Mouse (Mus musculus): ENCODE measurements around the gene Nrxn3. TPM values are rescaled to one million over a fixed set of nuclear protein-coding genes. Genes with fewer than 3 reads are reported as not detected.

The Nrxn3 gene
- polyA plus RNA-seq, 1 experiment from 2014 or later, result 2.2 TPM

DNA sequence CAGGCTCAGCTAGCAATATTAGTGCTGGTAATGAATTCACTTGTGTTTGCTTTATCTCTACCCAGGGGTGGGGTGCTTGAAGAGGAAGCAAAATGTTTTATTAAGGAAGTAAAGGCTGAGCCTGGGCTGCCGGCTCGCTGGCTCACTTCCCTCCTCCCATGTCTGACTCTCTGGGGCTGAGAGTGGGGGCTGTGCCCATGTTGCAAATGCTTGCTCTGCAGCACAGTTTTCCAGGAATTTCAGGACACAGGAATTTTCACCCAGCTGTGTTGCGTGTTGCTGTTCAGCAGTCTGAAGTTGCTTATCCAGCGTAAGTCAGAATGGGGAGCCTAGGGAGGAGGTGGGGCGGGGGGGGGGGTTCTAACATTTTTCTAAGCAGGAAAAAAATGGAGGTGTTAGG is 89.5 kb downstream of the Nrxn3 start:
- Histone ChIP-seq H3K4me3 (no peak overlapping the region), H3K27me3 (replicated peaks) (no peaks in the 10 kb centered on the region), H3K4me2 (peak overlapping the region; percentile 38), H3K27ac (ENCODE audit: poor library complexity, severe bottlenecking) (peak overlapping the region; percentile 77), H3K36me3 (no peaks in the 10 kb centered on the region), H3K9me3 (replicated peaks) (0 out of 2 replicates have a peak, but pooled peaks cover 4% of the 10 kb centered on the region), H3K9ac (no peak overlapping the region), H3K4me1 (replicated peaks) (0 out of 2 replicates have a peak, but pooled peaks cover 3% of the 10 kb centered on the region)
- 33% methylated on average over 5 of the region's 5 CpGs for WGBS
- ATAC-seq (ENCODE audit: insufficient number of reproducible peaks, low FRiP score), result peak; percentile 86

DNA sequence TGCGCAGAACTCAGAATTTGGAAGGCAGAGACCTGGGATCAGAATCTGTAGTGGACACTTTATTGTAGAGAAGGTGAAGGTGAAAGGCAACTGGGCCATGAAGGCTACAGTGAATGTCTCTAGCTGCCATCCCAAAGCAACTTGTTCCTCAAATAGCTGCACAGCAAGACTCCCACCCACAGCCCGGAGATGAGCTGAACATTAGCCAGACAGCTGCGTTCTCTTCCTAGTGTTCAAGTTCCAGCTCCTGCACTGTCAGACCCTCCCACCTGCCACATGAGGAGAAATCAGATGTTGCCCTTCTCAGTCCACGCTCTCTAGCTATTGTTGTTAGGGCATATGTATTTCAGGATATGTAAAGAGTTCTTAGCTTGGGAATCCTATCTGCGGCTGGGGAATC is 94.2 kb downstream of the Nrxn3 start:
- 63% methylated on average over 5 of the region's 5 CpGs for WGBS
- H3K36me3 ChIP-seq, result no peaks in the 10 kb centered on the region
- H3K9me3 ChIP-seq (replicated peaks), result no peaks in the 10 kb centered on the region

DNA sequence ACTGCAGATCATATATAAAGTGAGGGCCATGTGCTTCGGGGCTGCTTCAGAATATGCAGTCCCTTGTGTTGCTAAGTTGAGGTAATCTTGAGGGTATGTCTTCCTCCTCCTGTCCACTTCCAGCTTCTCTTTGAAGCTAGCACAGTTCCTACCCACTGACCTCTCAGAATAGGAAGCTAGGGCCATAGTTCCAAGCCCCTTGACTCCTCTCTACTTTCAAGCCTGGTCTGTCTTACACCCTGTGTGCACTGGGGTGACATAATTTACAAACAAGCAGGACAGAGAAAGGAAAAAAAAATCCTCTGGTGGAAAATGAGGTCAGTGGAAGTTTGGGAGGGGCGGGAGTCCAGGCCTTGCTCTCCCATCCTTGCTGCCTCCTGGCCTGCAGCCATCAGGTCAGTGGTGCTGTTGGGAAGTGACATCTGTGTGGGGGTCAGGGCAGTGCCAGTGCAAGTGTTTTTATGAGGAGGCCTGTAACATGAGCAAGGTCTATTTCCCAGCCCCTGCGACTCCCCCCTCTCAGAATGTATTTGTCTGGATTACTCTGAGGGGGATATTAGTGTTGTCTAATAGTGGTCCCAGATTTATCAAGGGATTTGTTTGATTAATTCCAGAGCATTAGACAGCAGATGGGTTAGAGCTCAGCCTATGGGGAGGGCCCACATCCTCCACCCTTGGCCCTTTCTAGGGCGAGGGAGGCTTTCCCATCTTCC is 96.1 kb downstream of the Nrxn3 start:
- peak; percentile 57 for ATAC-seq (ENCODE audit: insufficient number of reproducible peaks, low FRiP score)
- Histone ChIP-seq H3K4me2 (no peak overlapping the region), H3K9me3 (replicated peaks) (no peaks in the 10 kb centered on the region), H3K36me3 (no peaks in the 10 kb centered on the region), H3K4me1 (replicated peaks) (no peaks in the 10 kb centered on the region), H3K27me3 (replicated peaks) (no peaks in the 10 kb centered on the region), H3K9ac (no peak overlapping the region), H3K4me3 (no peak overlapping the region), H3K27ac (ENCODE audit: poor library complexity, severe bottlenecking) (no peak overlapping the region)
- 72% methylated on average over 4 of the region's 4 CpGs for WGBS

More for the DNA sequence above, 94.2 kb downstream of the Nrxn3 start:
- Histone ChIP-seq H3K27me3 (replicated peaks) (no peaks in the 10 kb centered on the region), H3K4me3 (no peak overlapping the region), H3K9ac (no peak overlapping the region), H3K4me1 (replicated peaks) (0 out of 2 replicates have a peak, but pooled peaks cover 2% of the 10 kb centered on the region), H3K4me2 (no peak overlapping the region), H3K27ac (ENCODE audit: poor library complexity, severe bottlenecking) (no peak overlapping the region)
- no peak for ATAC-seq (ENCODE audit: insufficient number of reproducible peaks, low FRiP score)

DNA sequence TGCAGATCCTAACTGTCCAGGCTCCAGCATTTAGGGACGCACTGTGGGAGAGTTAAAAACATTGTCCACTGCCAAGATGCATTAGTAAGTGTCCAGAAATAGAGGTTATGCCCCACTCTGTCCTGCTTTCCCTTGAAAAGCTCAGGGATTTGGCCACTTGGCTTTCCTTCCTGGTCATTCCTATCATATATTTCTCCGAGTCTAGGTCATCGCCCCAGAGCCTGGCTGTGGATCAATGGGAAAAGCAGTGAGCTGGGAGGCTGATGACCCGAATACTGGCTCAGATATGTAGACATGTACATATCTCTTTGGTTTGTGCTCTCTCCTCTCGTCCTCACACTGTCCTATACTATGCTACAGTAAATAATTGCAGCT is 96.6 kb downstream of the Nrxn3 start:
- H3K9me3 ChIP-seq (replicated peaks), result no peaks in the 10 kb centered on the region
- no peak overlapping the region for H3K4me2 ChIP-seq
- H3K9ac ChIP-seq, result no peak overlapping the region
- no peak for ATAC-seq (ENCODE audit: insufficient number of reproducible peaks, low FRiP score)
- no peak overlapping the region for H3K27ac ChIP-seq (ENCODE audit: poor library complexity, severe bottlenecking)
- no peaks in the 10 kb centered on the region for H3K4me1 ChIP-seq (replicated peaks)
- H3K27me3 ChIP-seq (replicated peaks), result no peaks in the 10 kb centered on the region
- H3K4me3 ChIP-seq, result no peak overlapping the region
- no peaks in the 10 kb centered on the region for H3K36me3 ChIP-seq
- WGBS, result 62% methylated on average over 5 of the region's 5 CpGs

GRCm38 (mm10) chr12:88820131-88820530 is 97.5 kb downstream of the Nrxn3 start:
- Histone ChIP-seq H3K4me2 (no peak overlapping the region), H3K27ac (ENCODE audit: poor library complexity, severe bottlenecking) (no peak overlapping the region), H3K4me1 (replicated peaks) (no peaks in the 10 kb centered on the region), H3K36me3 (no peaks in the 10 kb centered on the region), H3K4me3 (no peak overlapping the region), H3K27me3 (replicated peaks) (no peaks in the 10 kb centered on the region), H3K9me3 (replicated peaks) (no peaks in the 10 kb centered on the region), H3K9ac (no peak overlapping the region)
- no peak for ATAC-seq (ENCODE audit: insufficient number of reproducible peaks, low FRiP score)
- 27% methylated on average over 3 of the region's 3 CpGs for WGBS

DNA sequence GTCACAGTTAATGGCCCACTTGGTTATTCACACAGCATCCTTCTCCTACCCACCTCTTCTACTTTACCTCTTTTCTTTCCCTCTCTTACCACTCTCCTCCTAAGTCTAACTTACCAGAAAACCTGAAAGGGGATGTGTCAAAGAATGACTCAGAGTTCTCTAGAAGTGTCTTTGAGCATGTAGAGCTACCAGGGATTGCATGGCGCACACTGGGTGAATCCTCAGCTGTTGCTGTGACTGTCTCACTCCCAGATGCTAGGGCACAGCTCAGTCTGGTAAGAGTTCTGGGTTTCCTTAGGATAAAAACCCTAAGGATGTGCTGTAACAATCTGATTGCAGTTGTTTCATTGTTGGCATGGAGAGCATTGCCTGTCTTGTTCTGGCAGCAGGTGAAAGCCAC is 108.2 kb downstream of the Nrxn3 start:
- no peak overlapping the region for H3K4me3 ChIP-seq
- 79% methylated on average over 1 of the region's 1 CpGs for WGBS
- H3K9ac ChIP-seq, result no peak overlapping the region
- no peak overlapping the region for H3K27ac ChIP-seq (ENCODE audit: poor library complexity, severe bottlenecking)
- H3K4me1 ChIP-seq (replicated peaks), result peaks cover 4% of the 10 kb centered on the region
- H3K27me3 ChIP-seq (replicated peaks), result no peaks in the 10 kb centered on the region
- no peaks in the 10 kb centered on the region for H3K36me3 ChIP-seq
- ATAC-seq (ENCODE audit: insufficient number of reproducible peaks, low FRiP score), result no peak
- H3K4me2 ChIP-seq, result no peak overlapping the region
- no peaks in the 10 kb centered on the region for H3K9me3 ChIP-seq (replicated peaks)

DNA sequence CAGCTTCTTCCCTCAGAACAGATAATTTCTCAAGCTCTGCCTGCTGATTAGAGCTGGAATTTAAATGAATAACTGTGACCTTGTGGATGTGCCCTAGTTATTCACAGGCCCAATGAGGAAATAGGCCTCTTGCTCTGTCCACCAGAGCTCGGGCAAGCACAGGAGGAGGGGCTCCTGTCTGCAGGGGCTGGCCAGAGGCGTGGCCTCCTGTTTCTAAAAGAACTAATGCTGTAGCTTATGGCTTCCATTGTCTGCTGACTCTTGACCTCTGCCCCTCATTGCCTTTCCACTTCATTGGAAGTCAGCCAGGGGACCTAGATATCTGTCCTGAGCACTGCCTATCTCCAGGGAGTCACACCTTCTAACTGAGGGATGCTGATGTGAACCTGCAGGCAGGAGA is 113.1 kb downstream of the Nrxn3 start:
- no peaks in the 10 kb centered on the region for H3K9me3 ChIP-seq (replicated peaks)
- no peak overlapping the region for H3K27ac ChIP-seq (ENCODE audit: poor library complexity, severe bottlenecking)
- peak; percentile 22; the same call in 1 of the 2 replicates for ATAC-seq (ENCODE audit: insufficient number of reproducible peaks, low FRiP score)
- H3K9ac ChIP-seq, result no peak overlapping the region
- no peak overlapping the region for H3K4me3 ChIP-seq
- no peak overlapping the region for H3K4me2 ChIP-seq
- 22% methylated on average over 2 of the region's 2 CpGs for WGBS
- peaks cover 7% of the 10 kb centered on the region for H3K4me1 ChIP-seq (replicated peaks)
- no peaks in the 10 kb centered on the region for H3K36me3 ChIP-seq
- H3K27me3 ChIP-seq (replicated peaks), result no peaks in the 10 kb centered on the region

DNA sequence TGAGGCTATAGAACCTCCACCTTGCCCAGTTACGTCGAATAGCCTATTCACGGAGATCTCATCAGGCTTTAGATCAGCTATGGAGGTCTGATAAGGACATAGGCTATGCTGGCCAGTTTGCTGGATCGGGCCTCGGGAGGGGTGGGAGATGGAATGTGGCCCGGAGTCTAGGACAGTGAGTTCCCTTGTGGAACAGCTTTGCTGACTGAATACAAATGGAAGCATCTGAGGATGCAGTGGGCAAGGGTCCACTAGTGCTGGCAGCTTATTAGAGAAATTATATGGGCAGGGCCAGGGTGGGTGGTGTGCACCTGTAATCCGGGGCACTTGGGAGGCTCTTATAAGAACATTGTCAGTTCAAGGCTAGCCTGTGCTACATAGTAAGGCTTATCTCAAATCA is 117.0 kb downstream of the Nrxn3 start:
- no peak overlapping the region for H3K27ac ChIP-seq (ENCODE audit: poor library complexity, severe bottlenecking)
- no peak overlapping the region for H3K4me3 ChIP-seq
- H3K9ac ChIP-seq, result no peak overlapping the region
- 86% methylated on average over 7 of the region's 7 CpGs for WGBS
- no peaks in the 10 kb centered on the region for H3K36me3 ChIP-seq
- H3K27me3 ChIP-seq (replicated peaks), result no peaks in the 10 kb centered on the region
- H3K4me2 ChIP-seq, result no peak overlapping the region
- H3K4me1 ChIP-seq (replicated peaks), result peaks cover 7% of the 10 kb centered on the region
- H3K9me3 ChIP-seq (replicated peaks), result no peaks in the 10 kb centered on the region
- no peak for ATAC-seq (ENCODE audit: insufficient number of reproducible peaks, low FRiP score)

- no peak for ATAC-seq (ENCODE audit: insufficient number of reproducible peaks, low FRiP score)
- H3K4me2 ChIP-seq, result no peak overlapping the region
- H3K4me3 ChIP-seq, result no peak overlapping the region
- H3K9ac ChIP-seq, result no peak overlapping the region
- no peak overlapping the region for H3K27ac ChIP-seq (ENCODE audit: poor library complexity, severe bottlenecking)
- H3K4me1 ChIP-seq (replicated peaks), result no peaks in the 10 kb centered on the region
- WGBS, result 83% methylated on average over 6 of the region's 6 CpGs
- no peaks in the 10 kb centered on the region for H3K36me3 ChIP-seq
- no peaks in the 10 kb centered on the region for H3K27me3 ChIP-seq (replicated peaks)
- no peaks in the 10 kb centered on the region for H3K9me3 ChIP-seq (replicated peaks)
Observed at GRCm38 (mm10) chr12:88841350-88841749, 118.7 kb downstream of the Nrxn3 start.

GRCm38 (mm10) chr12:88850400-88851179 is 127.9 kb downstream of the Nrxn3 start:
- ATAC-seq (ENCODE audit: insufficient number of reproducible peaks, low FRiP score), result no peak
- Histone ChIP-seq H3K36me3 (no peaks in the 10 kb centered on the region), H3K9me3 (replicated peaks) (no peaks in the 10 kb centered on the region), H3K4me3 (no peak overlapping the region), H3K9ac (no peak overlapping the region), H3K27me3 (replicated peaks) (no peaks in the 10 kb centered on the region), H3K4me1 (replicated peaks) (peaks cover 5% of the 10 kb centered on the region; the same call in 1 of the 2 replicates), H3K27ac (ENCODE audit: poor library complexity, severe bottlenecking) (no peak overlapping the region), H3K4me2 (no peak overlapping the region)
- WGBS, result 31% methylated on average over 6 of the region's 6 CpGs

DNA sequence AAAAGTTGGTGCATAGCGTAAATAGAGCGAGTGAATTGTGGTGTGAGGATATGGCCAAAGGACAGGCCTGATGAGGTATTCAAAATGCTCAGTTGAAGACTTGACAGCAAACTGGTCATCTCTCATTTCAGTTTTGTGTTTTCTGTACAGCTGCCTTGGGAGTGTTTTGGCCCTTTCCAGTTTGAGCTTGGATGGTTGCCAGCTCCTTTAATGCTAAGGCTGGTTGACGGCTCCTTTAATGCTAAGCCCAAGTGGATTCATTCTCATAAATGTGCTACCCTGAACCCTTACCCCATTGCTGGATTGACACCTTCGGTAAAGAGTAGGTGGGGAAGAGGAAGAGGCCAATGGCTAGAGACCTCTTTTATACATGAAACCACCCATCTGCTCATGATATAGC is 131.4 kb downstream of the Nrxn3 start:
- no peak for ATAC-seq (ENCODE audit: insufficient number of reproducible peaks, low FRiP score)
- no peaks in the 10 kb centered on the region for H3K27me3 ChIP-seq (replicated peaks)
- no peak overlapping the region for H3K4me3 ChIP-seq
- H3K27ac ChIP-seq (ENCODE audit: poor library complexity, severe bottlenecking), result no peak overlapping the region
- H3K4me1 ChIP-seq (replicated peaks), result peaks cover 5% of the 10 kb centered on the region; the same call in 1 of the 2 replicates
- H3K36me3 ChIP-seq, result no peaks in the 10 kb centered on the region
- WGBS, result 78% methylated on average over 4 of the region's 4 CpGs
- H3K9ac ChIP-seq, result no peak overlapping the region
- H3K9me3 ChIP-seq (replicated peaks), result no peaks in the 10 kb centered on the region
- no peak overlapping the region for H3K4me2 ChIP-seq
